Mouse (Mus musculus) CH12.LX (cell line): Measurements from ENCODE around the gene Styk1.

Experiments used
- CHD2 ChIP-seq: IDR thresholded peaks from 2 replicates; pipeline ENCODE4 v1.6.1; 2011; ENCODE audit warnings: low read length, improper control_type of control experiment
- CTCF ChIP-seq, 2 experiments: IDR thresholded peaks in 1 of 2; conservative IDR thresholded peaks in 1 of 2; 2 replicates each; pipeline ENCODE4 v1.5.1; 2011 to 2012; ENCODE audit warnings: low read depth in 2 of 2, low read length in 2 of 2, improper control_type of control experiment in 1 of 2, inconsistent platforms in 1 of 2, mild to moderate bottlenecking in 1 of 2, moderate library complexity in 1 of 2
- EP300 ChIP-seq: IDR thresholded peaks from 2 replicates; pipeline ENCODE4 v1.6.1; 2011; ENCODE audit warnings: low read length, improper control_type of control experiment
- MXI1 ChIP-seq: IDR thresholded peaks from 2 replicates; pipeline ENCODE4 v1.6.1; 2011; ENCODE audit warnings: mild to moderate bottlenecking, low read depth, low read length, improper control_type of control experiment
- POLR2A ChIP-seq: IDR thresholded peaks from 2 replicates; pipeline ENCODE4 v1.6.1; 2011; ENCODE audit warnings: low read depth, mild to moderate bottlenecking, improper control_type of control experiment, low read length
- POLR2AphosphoS2 ChIP-seq: IDR thresholded peaks from 2 replicates; pipeline ENCODE4 v1.6.1; 2011; ENCODE audit warnings: low read depth, low read length, improper control_type of control experiment
- TCF12 ChIP-seq: IDR thresholded peaks from 2 replicates; pipeline ENCODE4 v1.6.1; 2014; ENCODE audit warnings: low read depth, mild to moderate bottlenecking, inconsistent platforms, low read length, improper control_type of control experiment
- USF1 ChIP-seq: IDR thresholded peaks from 2 replicates; pipeline ENCODE4 v1.6.1; 2014; ENCODE audit warnings: low read depth, mild to moderate bottlenecking, inconsistent platforms, low read length, improper control_type of control experiment

DNA sequence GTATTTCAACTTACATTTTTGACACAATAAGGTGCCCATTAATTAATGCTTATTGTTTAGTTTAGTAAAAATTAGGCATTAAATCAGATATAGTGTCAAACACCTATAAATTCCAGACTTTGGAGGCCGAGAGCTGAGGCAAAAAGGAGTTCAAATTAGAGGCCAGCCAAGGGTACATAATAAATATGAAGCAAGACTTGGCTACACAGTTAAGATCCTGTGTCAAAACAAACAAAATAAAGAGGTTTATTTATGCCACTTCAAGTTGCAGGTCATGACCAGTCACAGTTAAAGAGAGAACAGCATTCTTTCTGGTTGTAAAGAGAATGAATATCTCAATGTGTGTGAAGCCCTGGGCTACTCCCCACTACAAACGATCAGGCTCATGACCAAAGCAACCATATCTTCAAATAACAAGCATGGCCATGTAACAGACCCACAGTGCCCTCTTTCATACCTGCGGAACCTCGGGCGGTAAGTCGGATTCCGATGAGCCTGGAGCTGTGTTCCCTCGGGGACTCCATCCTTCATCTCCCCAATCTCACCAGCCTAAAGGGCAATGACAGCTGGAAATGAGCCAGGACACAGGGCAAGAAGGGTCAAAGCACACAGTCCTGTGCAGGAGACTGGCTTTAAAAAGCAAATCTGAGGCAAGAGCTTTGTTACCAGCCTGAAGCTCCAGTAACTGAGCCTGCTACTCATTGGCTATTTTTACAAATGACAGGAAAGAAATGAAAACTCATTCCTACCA, 16.6 kb upstream of the Styk1 start:
- TF ChIP-seq CTCF (conservative IDR thresholded peaks at IDR 0.05 in 1 of 2, IDR thresholded peaks at IDR 0.05 in 1 of 2; ENCODE audit: low read depth in 2 of 2, low read length in 2 of 2) (no peak), MXI1 (no peak), CHD2 (no peak), EP300 (no peak), POLR2AphosphoS2 (peak; percentile 12; the same call in 1 of the 2 replicates), USF1 (no peak), POLR2A (no peak), TCF12 (no peak)
